Mouse (Mus musculus) midbrain, embryonic 16.5 days (tissue): ENCODE data around the gene Anp32b. TPM values are rescaled to one million over a fixed set of nuclear protein-coding genes. Genes with fewer than 3 reads are reported as not detected.

ENCODE experiments used
- ATAC-seq: fragments of 200-750 bp; cut with Nextera tagmentation; 2 replicates; pipeline ENCODE4 v1.8.0; 2017; ENCODE audit warnings: moderate TSS enrichment
- H3K27ac ChIP-seq: fragments of 300-500 bp; sonication (generic); 2 replicates; pipeline ENCODE4 v1.5.1; 2014; ENCODE audit warnings: mild to moderate bottlenecking, low read length, mixed read lengths
- H3K27me3 ChIP-seq: fragments of 300-500 bp; sonication (generic); 2 replicates; pipeline ENCODE4 v1.6.1; 2014; ENCODE audit warnings: low read depth, low read length, mixed read lengths; ENCODE audit not compliant: control insufficient read depth, insufficient read depth
- H3K36me3 ChIP-seq: fragments of 300-500 bp; sonication (generic); 2 replicates; pipeline ENCODE4 v1.6.1; 2014; ENCODE audit warnings: mild to moderate bottlenecking, low read length, moderate library complexity, mixed read lengths; ENCODE audit not compliant: control insufficient read depth, insufficient read depth
- H3K4me1 ChIP-seq: fragments of 300-500 bp; sonication (generic); 2 replicates; pipeline ENCODE4 v1.6.1; 2014; ENCODE audit warnings: mild to moderate bottlenecking, low read length, mixed read lengths; ENCODE audit not compliant: control insufficient read depth, insufficient read depth
- H3K4me2 ChIP-seq: fragments of 300-500 bp; sonication (generic); 2 replicates; pipeline ENCODE4 v1.6.1; 2014; ENCODE audit warnings: mild to moderate bottlenecking, low read length, mixed read lengths
- H3K4me3 ChIP-seq: fragments of 300-500 bp; sonication (generic); 2 replicates; pipeline ENCODE4 v1.5.1; 2014; ENCODE audit warnings: low read depth, mild to moderate bottlenecking, low read length, moderate library complexity, mixed read lengths
- H3K9ac ChIP-seq: fragments of 300-500 bp; sonication (generic); 2 replicates; pipeline ENCODE4 v1.6.1; 2014; ENCODE audit warnings: low read depth, low read length, mixed read lengths
- H3K9me3 ChIP-seq: fragments of 300-500 bp; sonication (generic); replicated peaks from 2 replicates; pipeline ENCODE4 v1.6.1; 2014; ENCODE audit warnings: mild to moderate bottlenecking, low read length, mixed read lengths; ENCODE audit not compliant: control insufficient read depth, poor library complexity, severe bottlenecking
- WGBS: fragments of 180-500 bp; shearing (Covaris S2); extraction: QIAGEN DNeasy Blood & Tissue Kit; methylation state at CpG from one replicate; pipeline ENCODE4 v1.1.7; 2014; 5-methylcytosine and 5-hydroxymethylcytosine counted together
- polyA plus RNA-seq: library from polyadenylated mRNA; unstranded; fragments of >200 nt; fragmentation: Nextera tagmentation; extraction: Ambion mirVana; gene quantifications from 2 replicates; pipeline ENCODE4 v1.2.1, GENCODE M21; 2015

Gene Anp32b
- polyA plus RNA-seq, 1 experiment from 2014 or later = 62.6 TPM

DNA sequence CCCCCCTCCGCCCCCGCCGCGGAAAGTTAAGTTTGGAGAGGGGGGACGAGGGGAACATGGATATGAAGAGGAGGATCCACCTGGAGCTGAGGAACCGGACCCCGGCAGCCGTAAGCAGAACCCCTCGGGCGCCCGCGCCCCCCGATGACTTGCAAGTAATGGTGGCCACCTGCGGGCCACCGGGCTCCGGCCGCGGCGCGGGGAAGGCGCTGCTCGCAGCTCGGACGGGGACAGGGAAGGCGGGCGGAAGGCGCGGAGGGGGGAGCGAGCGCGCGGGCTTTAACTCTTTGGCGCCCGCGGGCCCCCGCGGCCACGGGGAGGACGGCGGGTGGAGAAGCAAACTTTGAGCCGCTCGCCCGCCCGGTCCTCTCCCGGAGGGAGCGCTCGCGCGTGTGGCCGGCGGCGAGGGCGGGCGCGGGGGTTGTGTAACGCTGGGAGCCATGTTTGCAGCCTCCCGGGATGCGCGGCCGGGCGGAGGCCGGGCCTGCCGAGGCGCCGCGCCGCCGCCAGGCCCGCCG lies 597 bp downstream of the Anp32b start:
- Histone ChIP-seq H3K4me2 (peak overlapping the region; percentile 86), H3K4me1 (peaks cover 13% of the 10 kb centered on the region), H3K36me3 (no peaks in the 10 kb centered on the region), H3K27ac (peak overlapping the region; percentile 95), H3K9me3 (no peaks in the 10 kb centered on the region), H3K9ac (peak overlapping the region; percentile 94), H3K4me3 (peak overlapping the region; percentile 86), H3K27me3 (no peaks in the 10 kb centered on the region)
- peak; percentile 65 for ATAC-seq
- whole genome bisulfite sequencing = under 1% methylated on average over 38 of the region's 70 CpGs

DNA sequence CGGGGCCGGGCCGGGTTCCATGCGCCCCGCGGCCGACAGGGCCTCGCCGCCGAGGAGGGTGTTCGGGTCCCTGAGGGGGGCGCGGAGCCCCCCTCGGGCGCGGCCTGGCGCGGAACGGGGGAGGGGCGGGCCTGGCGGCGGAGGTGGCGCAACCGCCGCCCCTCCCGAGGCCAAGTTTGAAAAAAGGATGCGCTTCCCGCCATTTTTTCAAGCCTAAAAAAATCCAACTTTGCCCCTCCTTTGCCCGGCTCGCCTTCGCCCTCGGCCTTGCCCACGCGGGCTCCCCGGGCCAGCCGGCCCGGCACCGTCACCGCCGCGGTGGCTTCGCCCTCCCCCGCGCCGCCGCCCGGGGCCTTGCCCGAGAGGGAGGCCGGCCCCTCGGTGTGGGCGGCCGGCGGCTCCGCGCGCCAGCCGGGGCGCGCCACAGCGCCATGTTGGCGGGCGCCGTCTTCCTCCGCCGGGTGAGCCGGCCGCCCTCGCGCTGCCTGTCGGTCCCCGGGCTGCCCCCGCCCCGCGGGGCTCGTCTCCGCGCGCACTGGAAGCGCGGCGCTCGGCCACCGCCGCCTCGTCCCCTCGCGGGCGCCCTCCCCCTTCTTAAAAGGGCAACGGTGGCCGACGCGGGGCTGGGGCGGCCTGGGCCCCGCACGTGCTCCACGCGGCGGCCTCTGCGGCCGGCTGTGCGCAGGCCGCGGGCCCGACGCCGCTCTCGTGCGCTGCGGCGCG lies 1.2 kb downstream of the Anp32b start:
- Histone ChIP-seq H3K36me3 (no peaks in the 10 kb centered on the region), H3K4me2 (peak overlapping the region; percentile 86), H3K27ac (peak overlapping the region; percentile 95), H3K4me3 (peak overlapping the region; percentile 86), H3K4me1 (peaks cover 13% of the 10 kb centered on the region), H3K9ac (peak overlapping the region; percentile 94), H3K27me3 (no peaks in the 10 kb centered on the region), H3K9me3 (no peaks in the 10 kb centered on the region)
- 0% methylated on average over 73 of the region's 111 CpGs for WGBS
- peak; percentile 69 for ATAC-seq

DNA sequence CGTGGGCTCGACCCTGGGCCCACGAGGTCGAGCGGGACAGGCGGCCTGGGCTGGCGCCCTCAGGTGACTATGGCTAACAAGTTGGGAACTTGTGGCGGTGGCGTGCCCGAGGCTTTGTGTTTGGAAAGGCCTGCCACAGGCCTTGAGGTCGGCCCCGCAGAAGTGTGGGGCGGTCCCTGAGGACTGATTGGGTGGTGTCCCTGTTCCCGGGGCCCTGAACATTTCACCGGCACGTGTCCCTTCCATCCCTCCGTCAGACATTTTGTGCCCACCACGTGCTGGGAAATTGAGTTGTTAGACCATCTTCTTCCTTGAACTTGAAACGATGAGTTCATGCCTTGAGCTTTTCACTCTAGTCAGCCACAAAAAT lies 1.8 kb downstream of the Anp32b start:
- peak overlapping the region; percentile 86 for H3K4me3 ChIP-seq
- no peaks in the 10 kb centered on the region for H3K36me3 ChIP-seq
- H3K4me1 ChIP-seq = peaks cover 13% of the 10 kb centered on the region
- H3K9me3 ChIP-seq = no peaks in the 10 kb centered on the region
- ATAC-seq = no peak
- H3K27me3 ChIP-seq = no peaks in the 10 kb centered on the region
- peak overlapping the region; percentile 94 for H3K9ac ChIP-seq
- H3K4me2 ChIP-seq = peak overlapping the region; percentile 86
- WGBS = under 1% methylated on average over 19 of the region's 19 CpGs
- peak overlapping the region; percentile 95 for H3K27ac ChIP-seq

DNA sequence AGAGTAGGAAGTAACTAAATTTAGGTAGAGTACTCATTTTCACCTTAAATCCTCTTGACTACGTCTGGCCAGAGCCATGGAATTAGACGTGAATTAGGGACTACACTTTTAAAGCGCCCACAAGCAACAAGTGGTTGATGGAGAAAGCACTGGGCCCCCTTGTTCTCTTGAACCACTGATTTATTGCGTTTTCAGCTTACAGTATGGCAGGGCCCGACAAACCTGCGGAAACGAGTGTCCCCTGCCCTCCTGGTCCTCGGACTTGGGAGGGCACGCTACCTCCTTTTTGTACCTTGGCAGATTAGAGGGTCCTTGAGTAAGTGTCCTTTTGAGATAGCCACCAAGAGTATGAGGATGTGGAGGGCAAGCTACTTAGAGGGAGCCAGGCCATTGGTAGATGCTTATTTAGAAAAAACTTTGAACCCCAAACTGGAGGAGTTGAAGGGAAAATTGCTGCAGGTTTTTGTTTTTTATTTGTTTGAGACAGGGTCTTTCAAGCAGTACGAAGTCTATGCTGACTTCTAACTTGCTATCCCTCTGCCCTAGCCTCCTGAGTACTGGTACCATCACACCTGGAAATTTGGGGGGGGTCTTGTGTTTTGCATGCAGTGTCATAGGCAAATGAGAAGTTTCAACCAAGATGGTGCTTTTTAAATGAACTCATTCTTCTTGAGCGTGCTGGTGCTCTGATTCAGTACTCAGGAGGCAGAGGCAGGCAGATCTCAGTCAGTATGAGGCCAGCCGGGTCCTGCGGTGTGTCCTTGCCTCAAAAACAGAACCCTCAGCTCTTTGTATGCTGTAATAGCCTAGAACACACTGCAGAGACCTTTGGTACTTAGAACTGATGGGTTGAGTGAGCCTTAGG lies 2.4 kb downstream of the Anp32b start:
- Histone ChIP-seq H3K27ac (peak overlapping the region; percentile 95), H3K4me3 (peak overlapping the region; percentile 86), H3K9me3 (no peaks in the 10 kb centered on the region), H3K9ac (peak overlapping the region; percentile 94), H3K4me1 (peaks cover 13% of the 10 kb centered on the region), H3K4me2 (peak overlapping the region; percentile 86), H3K27me3 (no peaks in the 10 kb centered on the region), H3K36me3 (no peaks in the 10 kb centered on the region)
- ATAC-seq = no peak
- 38% methylated on average over 13 of the region's 13 CpGs for WGBS

DNA sequence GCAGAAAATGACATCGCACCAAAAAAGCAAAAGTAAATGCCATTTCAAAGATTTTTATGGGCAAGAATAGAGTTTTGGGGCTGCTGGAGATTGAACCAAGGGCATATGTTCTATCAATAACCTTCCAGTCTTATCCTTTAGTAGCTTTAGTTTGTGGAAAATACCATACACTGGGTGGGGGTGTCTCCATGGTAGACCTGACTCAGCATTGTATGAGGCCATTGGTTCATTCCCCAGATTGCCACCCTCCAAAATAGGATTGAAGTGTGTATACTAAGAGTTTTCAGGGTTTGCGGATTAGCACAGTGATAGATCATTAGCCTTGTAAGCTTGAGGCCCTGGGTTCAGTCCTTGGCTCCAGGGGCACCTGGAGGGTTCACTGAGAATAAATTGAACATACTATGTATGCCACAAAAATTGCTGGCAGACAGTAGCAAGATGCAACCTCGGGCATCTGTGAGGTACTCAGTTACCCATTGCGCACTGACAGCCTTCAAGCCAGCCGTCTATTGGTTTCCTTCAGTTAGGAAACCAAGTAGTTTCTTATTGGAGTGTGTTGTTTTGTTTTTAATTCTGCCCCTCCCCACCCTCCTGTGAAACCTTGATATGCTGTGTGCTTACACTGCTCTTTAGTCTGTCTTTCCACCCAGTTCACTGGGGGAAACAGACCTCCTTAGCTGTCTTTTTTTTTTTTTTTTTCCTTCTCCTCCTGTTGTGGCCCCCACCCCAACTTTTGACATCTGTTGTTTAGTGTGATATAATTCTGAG lies 3.6 kb downstream of the Anp32b start:
- 87% methylated on average over 5 of the region's 5 CpGs for WGBS
- Histone ChIP-seq H3K4me2 (no peak overlapping the region), H3K9me3 (no peaks in the 10 kb centered on the region), H3K9ac (0 out of 2 replicates have a peak overlapping the region, but pooled peaks have one; percentile 30), H3K27me3 (no peaks in the 10 kb centered on the region), H3K27ac (no peak overlapping the region), H3K4me3 (no peak overlapping the region), H3K4me1 (peaks cover 13% of the 10 kb centered on the region), H3K36me3 (no peaks in the 10 kb centered on the region)
- no peak for ATAC-seq

DNA sequence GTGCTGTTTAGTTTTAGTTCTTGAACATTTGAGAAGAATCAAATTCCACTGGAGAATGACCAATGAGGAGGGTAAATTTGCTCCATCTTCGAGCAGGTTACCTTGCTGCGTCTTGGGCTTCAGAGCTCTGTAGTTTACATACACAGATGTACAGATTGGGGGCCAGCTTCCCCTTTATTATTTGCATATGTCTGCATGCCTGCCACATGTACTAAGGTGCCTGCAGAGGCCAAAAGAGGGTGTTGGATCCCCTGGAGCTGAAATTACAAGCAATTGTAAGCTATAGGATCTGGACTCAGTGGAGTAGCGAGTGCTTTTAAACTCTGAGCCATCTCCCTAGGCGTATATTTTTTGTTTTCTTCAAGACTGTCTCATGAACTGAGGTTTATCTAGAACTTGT lies 6.1 kb downstream of the Anp32b start:
- peaks cover 9% of the 10 kb centered on the region for H3K4me1 ChIP-seq
- H3K4me3 ChIP-seq = no peak overlapping the region
- H3K9me3 ChIP-seq = no peaks in the 10 kb centered on the region
- no peak overlapping the region for H3K27ac ChIP-seq
- no peaks in the 10 kb centered on the region for H3K27me3 ChIP-seq
- no peak overlapping the region for H3K9ac ChIP-seq
- ATAC-seq = no peak
- H3K36me3 ChIP-seq = no peaks in the 10 kb centered on the region; the same call in 1 of the 2 replicates
- no peak overlapping the region for H3K4me2 ChIP-seq
- 94% methylated on average over 4 of the region's 4 CpGs for WGBS

DNA sequence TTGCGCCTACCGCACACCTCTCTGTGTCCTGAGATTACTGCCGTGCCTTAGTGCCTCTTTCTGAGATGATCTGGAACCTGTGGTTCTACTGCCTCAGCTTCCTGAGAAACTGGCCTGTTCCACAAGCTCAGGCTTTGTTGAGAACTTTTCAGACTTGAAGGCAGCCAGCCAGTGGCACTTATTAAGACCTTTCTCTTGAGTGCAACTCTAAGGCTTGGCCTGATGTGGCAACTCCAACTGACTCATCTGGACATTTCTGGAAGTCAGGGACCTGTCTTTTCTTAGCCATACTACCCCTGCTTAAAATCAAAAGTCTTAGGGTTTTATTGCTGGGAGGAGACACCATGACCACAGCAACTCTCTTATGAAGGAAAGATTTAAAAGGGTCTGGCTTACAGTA lies 6.5 kb downstream of the Anp32b start:
- no peak for ATAC-seq
- no peak overlapping the region for H3K4me2 ChIP-seq
- no peak overlapping the region for H3K4me3 ChIP-seq
- no peak overlapping the region for H3K27ac ChIP-seq
- no peaks in the 10 kb centered on the region for H3K9me3 ChIP-seq
- H3K36me3 ChIP-seq = no peaks in the 10 kb centered on the region; the same call in 1 of the 2 replicates
- no peak overlapping the region for H3K9ac ChIP-seq
- 95% methylated on average over 3 of the region's 3 CpGs for WGBS
- peaks cover 9% of the 10 kb centered on the region for H3K4me1 ChIP-seq
- H3K27me3 ChIP-seq = no peaks in the 10 kb centered on the region

DNA sequence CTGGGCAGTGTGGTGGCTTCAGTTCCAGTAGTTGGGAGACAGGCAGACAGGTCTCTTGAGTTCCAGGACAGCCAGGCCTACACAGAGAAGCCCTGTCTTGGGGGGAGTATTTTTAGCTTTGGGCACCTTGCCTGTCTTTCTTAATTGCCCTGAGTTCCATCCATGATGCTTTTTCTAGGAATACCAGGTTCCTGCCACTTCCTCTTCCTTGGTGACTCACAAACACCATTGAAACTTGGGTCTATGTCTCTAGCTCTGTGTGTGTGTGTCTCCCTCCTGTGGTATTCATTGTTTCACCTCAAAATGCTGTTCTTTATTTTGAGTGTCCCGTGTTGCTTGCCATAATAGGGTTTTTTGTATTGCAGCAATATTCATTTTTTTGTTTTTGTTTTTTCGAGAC lies 7.7 kb downstream of the Anp32b start:
- no peak overlapping the region for H3K27ac ChIP-seq
- peaks cover under 1% of the 10 kb centered on the region; the same call in 1 of the 2 replicates for H3K4me1 ChIP-seq
- 92% methylated on average over 2 of the region's 2 CpGs for WGBS
- H3K9ac ChIP-seq = no peak overlapping the region
- no peaks in the 10 kb centered on the region for H3K27me3 ChIP-seq
- no peaks in the 10 kb centered on the region; the same call in 1 of the 2 replicates for H3K36me3 ChIP-seq
- no peak for ATAC-seq
- no peak overlapping the region for H3K4me3 ChIP-seq
- no peak overlapping the region for H3K4me2 ChIP-seq
- H3K9me3 ChIP-seq = no peaks in the 10 kb centered on the region
